Mouse (Mus musculus): ENCODE results near the gene Cox7a2.

The Cox7a2 gene

DNA sequence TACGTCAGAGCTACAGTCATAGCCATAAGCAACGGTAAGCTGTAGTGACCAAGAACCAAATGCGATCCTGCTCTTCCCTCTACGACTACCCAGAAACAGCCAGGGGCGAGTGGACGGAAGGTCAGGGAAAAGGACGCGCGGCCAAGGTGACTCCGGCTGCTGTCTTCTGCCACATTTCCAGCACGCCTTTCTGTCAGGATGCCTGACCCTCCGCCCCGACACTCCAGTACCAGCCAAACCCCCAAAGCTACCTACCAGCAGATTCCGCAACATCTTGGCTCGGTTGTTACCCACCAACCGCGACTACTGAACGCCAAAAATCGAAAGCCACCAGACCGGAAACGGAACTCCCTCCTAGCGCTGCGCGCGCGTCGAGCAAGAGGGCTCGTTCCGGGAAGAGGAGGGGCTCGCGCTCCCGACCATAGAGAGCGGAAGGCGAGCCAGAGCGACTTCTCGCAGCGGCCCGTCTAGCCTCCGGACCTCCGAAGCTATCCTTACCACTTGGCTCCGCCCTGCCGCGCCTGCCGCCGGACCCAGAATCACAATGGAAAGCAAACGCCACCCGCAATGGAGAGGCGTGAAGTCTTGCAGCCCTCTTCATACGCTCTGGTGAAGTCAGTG, at the start of gene Cox7a2:
Cox7a2 (minus strand) TSS at position 494 of the 621 bp plus-strand sequence.
- CTCF ChIA-PET: interaction anchor here (1.3 kb wide), 1 partner anchor 20 kb away, joined by 4 read pairs; no protein-coding TSS in a partner anchor

DNA sequence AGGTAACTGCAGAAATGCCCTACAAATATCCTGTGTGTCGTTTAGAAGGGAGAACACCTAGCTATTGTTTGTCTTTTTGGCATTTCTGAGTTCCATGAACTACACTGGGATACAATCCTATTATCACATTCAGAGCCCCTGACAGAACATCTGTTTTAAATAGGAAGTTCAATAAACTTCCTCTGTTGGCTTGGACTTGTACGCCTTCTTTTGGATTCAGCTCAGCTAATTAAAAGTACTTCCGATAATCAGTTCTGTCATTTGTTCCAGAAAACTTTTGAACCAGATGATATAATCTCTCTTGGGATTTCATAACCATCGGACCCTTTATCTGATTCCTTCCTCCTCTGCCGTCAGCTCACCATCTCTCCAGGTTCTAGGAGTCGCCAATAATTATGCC, 49.7 kb upstream of the Cox7a2 start:
- CTCF ChIA-PET: no interaction called here

DNA sequence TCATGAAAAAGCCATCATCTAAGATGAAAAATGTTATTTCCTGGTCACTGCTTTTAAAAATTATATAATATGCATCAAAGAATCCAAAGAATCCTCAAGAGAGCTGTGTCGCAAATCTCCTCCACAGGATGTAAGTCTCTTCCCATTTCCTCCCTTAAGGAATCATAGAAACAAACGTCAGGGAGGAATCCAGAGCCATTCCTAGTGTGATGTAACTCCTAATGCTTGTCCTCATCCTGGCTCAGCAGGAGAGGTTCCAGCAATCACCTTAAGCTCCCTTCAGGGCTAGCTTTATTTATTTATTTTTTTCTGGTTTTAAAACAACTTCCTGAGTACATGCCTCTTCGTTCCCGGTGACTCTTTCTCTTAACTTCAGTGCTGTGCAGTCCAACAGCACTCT, 47.5 kb upstream of the Cox7a2 start:
- CTCF ChIA-PET: no interaction called here

DNA sequence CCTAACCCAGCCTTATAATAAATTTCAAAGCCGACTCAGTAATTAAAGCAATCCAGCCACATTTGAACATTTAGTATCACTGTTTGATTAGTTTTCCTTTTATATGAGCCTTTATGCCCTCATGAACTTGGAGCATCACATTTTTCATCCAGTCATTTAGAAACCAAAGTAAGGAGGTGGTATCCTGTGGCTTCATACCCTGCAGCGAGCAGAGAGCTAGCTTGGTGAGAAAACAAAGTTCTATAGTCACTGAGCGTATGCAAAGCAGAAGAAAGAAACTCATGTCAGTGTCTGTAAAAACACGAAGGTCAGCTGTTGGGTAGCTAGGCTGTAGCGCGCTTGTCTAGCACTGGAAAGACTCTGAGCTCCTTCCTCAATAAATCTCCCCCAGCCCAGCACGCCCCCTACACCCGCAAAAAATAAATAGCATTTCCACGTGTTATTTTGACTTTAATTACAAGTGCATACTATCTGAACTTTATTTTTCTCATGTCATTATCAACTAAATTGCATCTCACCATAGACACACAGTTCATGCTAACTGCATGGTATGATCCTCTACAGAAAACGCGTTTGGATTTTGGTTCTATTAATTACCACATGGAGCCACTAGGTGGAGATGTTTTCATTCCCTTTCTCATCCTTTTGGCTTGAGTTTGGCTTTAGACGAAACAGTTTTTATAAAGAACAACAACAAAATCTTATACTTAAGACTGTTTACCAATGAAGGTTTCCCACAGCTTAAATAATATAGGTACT, 46.8 kb upstream of the Cox7a2 start:
- CTCF ChIA-PET: interaction anchor here (1.6 kb wide), 1 partner anchor 13 kb away, joined by 8 read pairs; no protein-coding TSS in a partner anchor

DNA sequence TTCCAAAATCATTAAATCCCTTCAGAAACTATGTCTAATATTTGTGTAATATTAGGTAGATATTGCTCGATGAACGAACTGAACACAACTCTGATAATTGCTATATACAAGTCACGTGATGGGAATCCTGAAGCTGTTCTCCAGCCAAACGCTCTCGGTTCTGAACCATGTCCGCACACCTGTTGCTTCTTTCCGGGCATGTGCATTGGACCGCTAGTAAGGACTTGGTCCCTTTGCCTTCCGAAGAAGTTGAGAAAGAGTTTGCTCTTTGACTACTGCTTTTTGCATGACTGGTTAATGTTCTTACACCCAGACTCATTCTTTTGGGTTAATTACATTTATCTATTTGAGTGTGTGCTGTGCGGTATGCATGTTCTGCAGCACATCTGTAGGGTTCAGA, 45.7 kb upstream of the Cox7a2 start:
- CTCF ChIA-PET: interaction anchor here (1.6 kb wide), 1 partner anchor 15 kb away, joined by 8 read pairs; no protein-coding TSS in a partner anchor

DNA sequence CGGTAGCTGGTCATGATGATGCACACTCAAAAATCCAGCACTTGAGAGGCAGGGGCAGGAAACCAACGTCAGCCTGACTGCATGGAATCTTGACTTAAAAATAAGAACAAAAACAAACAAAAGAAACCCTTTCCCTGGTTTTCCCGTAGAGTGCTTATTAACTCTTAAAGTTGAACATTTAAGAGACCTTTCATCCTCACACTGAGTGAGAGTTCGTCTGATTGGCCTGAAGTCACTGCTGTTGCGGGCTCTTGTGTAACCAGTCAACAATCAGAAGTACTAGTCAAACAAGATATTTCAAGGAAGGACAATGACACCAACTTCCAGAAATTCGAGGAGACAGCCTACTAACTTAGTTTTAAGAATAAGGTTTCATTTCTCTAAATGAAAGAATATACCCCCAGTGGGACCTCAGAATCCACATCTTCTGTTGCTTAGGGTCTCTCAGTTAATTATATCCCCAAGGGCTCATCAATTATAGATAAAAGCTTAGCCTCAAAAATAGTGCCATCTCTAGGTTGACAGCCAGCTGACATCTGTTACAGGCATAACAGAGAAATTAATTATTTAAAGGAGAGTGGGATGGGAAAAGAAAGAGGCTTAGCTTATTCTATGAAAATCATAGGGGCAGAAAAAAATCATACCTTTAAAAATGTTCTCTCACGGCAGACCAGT, 36.9 kb upstream of the Cox7a2 start:
- CTCF ChIA-PET: no interaction called here

DNA sequence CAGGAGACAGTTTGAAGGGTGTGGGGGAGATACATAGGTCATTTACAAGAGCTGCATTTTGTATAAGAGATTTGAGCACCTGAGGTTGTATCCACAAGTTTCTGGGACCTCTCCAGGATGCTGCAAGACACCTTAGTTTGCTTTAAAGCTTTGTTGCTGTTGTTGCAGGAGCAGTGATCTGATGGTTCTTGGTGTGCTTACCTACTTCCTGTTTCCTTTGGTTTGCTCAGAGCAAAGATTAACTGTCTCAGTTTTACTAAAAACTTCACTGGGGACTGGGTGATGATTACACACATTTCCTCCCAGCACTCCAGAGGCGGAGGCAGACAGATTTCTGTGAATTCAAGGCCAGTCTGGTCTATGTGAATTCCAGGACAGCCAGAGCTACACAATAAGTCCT, 35.4 kb upstream of the Cox7a2 start:
- CTCF ChIA-PET: no interaction called here

DNA sequence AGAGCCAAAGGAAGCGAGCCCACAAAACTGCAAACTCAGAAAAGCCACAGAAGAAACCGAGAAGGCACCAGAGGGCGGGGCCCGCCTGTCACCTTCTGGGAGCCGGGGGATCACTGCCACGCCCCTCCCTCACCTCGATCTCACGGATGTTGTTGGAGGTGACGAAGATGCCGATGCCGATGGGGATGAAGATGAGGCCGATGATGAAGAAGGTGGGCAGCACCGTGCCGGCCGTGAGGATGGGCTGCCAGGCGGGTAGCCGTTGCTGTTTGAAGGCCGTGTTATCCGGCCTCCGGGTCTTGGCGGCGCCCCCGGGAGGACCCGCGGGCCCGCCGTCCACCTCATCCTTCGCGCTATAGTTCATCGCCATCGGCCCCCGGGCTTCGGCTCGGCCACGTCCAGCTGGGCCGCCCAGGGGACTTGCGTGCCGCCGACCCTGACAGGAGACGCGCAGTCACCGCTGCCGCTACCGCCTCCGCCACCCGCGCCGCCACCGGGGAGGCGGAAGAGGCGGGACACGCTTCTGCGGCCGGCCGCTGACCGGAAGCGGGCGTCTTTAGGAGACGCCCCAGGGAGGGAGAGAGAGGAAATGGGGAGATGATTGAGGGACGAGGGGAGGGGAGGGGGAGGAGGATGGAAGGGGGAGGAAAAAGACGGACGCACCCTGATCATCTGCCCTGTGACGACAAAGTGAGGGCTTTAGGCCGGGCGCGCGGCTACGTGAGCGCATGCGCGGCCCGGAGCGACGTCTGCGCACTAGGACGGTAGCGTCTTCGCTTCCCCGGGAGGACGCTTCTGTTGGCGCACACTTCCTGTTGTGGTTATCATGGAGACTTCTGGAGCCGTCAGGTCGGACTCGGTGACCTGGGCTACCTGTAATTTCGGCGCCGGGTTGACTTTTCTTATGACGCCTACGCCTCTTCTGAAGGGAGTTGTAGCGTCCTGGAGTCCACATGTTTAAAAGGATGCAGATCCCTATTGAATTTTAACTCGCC, 33.5 kb upstream of the Cox7a2 start, which contains the start of gene Tmem30a:
Tmem30a (minus strand) TSS at position 667 of the 995 bp plus-strand sequence.
- CTCF ChIA-PET: no interaction called here

DNA sequence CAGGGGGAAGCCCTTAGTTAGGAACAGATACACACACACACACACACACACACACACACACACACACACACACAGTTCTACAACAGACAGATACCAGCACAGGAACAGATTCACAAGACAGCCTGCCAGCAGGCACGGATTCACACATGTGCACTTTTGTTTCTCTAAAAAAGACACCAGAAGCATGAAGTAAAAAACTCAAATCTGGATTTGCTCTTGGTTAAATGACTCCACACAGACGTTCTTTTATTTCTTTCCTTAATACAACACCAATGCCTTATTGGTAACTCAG, 26.1 kb upstream of the Cox7a2 start:
- CTCF ChIA-PET: no interaction called here

DNA sequence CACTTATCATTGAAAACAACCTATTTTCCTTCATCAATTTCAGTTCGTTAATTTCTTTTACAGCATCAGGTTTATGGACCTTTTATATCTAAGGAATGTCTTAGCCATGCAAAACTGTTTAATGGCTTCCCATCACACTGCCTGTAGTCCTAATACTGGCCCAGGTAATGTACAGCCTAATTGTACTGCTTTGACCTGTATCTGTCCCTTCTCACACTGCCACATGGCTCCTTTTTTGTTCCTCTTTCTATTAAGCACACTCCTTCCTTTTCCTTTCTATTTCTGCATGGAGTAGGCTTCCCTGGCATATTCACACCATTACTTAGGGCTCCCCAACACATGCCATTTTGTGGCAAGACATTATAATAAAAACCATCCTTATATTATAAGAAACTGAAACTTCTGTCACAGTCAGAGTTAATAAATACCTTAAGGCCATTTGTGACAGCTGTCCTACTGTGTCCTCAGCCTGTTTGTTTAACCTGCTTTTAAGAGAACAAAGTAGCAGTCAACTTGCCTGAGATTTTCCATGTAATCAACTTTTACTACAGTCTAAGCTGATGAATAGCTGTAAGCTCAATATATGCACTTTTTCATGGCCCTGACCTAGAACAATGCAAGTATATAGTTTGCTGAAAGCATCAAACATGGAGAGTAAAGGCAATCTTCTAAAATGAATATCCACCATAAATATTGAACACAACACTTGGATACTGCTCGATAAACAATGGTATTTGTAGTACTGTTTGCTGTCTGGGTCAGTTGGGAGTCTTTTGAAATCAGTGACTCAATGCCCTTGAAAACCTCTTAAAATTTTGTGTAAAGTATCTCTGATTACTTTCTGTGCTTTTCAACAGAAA, 25.5 kb upstream of the Cox7a2 start:
- CTCF ChIA-PET: no interaction called here

DNA sequence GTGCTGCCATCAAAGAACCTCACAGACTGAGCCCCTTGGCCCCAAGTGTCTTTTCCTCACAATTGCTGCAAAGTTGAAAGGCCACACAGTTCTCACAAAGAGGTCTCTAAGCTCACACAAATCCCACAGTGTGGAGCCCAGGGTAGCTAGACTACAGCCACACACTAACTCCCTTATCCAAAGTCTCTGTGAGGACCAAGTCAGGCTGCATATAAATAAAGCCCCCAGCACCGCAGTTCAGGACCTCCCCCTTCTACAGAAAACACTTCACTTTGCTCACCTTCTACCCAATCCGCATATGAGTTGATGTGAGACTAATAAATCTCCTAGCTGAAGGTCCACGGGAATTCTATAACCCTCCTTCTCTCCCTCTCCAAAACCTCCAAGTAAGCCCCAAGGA, 24.8 kb upstream of the Cox7a2 start:
- CTCF ChIA-PET: no interaction called here

DNA sequence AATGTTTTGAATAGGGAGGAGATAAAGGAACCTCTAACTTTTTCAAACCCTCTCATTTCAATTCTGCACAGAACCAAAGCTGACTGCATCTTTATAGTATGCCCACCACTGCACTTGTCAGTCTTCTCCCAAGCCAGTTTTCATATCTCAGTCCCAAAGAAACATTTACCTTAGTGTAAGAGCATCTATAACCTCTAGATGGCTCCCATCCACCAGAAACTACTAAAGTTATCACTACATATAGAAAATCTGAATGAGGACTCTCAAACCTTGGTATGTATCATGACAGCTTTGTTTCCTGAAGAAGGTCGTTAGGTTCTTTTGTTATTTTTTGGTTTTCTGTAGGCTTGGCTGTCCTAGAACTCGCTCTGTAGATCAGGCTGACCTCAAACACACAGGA, 19.7 kb upstream of the Cox7a2 start:
- CTCF ChIA-PET: interaction anchor here (0.9 kb wide), 1 partner anchor 19 kb away, joined by 4 read pairs; the partner anchor contains the start of gene Cox7a2

DNA sequence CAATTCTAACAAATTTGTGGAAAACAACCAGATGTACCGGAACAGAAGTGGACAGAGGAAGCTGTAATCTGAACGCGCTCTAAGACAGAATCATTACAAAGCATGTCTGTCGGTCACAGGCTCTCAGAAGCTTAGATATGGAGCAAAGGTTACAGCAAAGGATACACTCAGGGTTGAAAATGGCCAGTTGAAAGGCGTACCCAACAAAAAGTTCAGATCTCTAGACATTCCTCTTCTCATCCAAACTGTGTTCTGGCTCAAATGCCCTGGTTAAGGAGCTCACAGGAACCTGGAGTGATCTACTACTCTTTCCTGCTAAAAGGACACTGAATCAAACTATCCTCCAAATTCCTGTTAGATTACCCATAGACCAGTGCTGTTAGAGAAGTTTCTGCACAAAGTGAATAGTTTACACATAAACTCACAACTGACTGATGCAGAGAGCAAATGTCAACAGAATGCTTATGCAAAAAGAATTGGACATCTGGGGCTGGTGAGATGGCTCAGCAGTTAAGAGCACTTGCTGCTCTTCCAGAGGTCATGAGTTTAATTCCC, 7.4 kb upstream of the Cox7a2 start:
- CTCF ChIA-PET: no interaction called here

DNA sequence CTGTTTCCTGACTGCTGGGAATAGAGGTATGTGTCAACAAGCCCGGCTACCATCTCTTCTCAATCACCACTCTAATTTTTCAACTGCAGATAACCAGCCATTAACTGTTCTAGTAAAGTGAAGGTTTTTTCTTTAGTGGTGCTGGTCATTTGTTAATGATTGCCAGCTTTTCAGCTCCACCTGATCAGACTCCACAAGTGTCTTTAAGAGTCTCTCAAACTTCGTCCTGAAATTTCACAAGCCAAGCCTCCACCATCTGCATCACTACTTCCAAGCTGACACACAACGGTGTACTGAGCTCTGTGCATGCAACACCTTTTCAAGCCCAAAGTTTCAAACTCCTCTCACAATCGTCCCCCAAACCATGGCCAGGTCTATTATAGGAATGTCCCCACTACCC, 5.7 kb upstream of the Cox7a2 start:
- CTCF ChIA-PET: interaction anchor here (0.5 kb wide), 1 partner anchor 26 kb away, joined by 10 read pairs; no protein-coding TSS in a partner anchor

DNA sequence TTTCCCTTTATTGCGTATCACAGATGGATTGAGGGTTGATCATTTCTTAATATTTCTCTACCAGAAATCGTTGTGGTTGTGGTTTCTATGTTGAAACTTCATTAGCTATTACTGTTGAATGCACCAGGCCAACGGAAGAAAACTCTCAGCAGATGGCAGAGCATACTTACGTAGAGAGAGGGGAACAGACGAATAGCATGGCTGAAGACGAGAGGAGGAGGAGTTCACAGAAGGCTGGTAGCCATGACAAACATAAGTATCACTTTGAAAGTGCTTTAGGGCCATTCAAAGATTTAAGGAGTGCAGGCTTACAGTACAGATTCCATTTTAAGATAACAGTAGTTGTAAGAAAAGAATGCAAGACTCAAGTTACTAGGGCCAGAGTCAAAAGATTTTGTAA, 2.8 kb upstream of the Cox7a2 start:
- CTCF ChIA-PET: no interaction called here

DNA sequence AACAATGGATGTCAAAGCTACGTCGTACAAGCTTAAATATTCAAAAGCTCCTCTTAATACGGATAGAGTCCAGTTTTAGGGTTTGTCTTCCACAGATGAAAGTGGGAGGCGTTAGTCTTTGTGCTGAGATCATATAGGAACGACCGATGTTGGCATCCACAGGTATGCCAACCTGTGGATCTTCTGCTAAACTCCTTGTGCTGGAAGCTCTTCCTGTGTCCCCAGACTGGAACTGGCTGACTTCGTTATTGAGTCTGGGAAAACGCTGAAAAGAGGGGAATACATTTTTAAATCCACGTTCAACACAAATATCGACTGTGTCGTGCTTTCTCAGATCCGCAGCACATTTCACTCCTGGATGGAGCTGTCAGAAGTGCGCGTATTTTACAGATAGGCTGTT, 398 bp upstream of the Cox7a2 start:
- CTCF ChIA-PET: interaction anchor here (0.6 to 1.3 kb wide), 2 partner anchors 19 to 27 kb away, joined by 4 to 8 read pairs; no protein-coding TSS in a partner anchor

DNA sequence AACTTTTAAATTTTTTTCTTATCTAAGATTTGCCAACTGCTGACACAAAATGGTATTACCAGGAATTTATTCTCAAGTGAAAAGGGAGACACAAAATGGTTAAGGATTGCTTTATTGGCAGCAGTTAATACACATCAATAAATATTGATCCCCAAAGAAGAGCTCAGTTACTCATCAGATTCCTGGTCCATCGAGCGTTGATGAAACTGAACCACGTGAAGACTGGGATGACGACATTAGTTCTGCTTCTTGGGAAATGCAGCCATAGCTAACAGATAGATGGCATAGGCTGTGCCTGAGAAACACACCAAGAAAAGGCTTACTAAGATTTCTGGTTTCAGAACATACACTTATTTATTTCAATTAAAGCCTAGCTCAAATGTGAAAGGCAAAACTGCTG, 4.4 kb downstream of the Cox7a2 start:
- CTCF ChIA-PET: no interaction called here

DNA sequence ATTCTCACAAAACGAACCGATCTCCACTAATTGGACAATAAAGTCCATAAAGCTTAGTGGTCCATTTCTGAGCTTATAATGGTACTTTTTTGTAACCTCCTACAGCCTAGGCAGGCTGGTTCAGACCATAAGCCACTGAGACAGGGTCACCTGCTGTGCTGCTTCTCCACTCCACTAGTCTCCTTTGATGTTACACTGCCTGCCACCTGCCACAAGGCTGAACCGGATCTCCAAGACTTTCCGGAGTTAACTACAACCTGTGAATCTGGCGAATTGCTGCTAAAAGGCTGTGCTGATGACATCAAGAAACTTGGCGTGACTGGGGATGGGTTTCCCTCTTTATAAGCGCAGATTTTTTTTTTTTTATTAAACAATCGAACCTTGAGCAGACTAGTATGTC, 7.8 kb downstream of the Cox7a2 start:
- CTCF ChIA-PET: no interaction called here

DNA sequence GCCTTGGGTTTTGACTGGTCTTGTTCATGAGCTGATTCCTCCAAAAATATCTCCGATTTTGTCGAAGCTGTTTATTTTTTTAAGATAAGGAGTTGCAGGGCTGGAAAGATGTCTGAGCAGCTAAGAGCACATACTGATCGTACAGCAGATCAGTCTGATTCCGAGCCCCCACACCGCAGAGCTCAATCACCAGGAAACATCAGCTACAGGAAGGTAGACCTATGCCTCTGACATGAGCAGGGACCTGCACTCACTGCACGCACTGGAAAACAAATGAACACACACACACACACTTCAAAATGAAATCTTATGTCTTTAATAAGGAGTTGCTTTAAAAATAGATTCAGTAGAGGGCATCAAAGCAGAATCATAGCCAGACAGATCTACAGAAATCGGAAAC, 9.0 kb downstream of the Cox7a2 start:
- CTCF ChIA-PET: no interaction called here

DNA sequence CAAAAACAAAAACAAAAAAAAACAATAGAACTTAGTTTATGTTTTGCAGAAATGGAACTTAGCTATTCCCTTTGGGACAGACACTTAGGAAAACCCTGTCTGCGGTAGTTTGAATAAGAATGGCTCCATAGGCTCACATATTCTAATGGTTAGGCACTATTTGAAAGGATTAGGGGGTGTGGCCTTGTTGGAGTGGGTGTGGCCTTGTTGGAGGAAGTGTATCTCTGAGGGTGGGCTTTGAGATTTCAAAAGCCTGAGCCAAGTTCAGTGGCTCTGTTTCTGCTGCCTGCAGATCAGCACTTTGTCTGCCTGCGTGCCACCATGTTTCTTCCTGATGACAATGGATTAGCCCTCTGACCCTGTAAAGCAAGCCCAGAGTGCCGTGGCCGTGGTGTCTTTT, 14.6 kb downstream of the Cox7a2 start:
- CTCF ChIA-PET: interaction anchor here (0.8 kb wide), 1 partner anchor 24 kb away, joined by 7 read pairs; no protein-coding TSS in a partner anchor

All from spleen, embryonic (tissue).